Mouse (Mus musculus) ES-Bruce4 (cell line): ENCODE measurements around the gene Sept10. TPM values are rescaled to one million over a fixed set of nuclear protein-coding genes. Genes with fewer than 3 reads are reported as not detected.

ENCODE experiments used
- H3K27ac ChIP-seq: 2 replicates; pipeline ENCODE4 v1.5.1; 2012; ENCODE audit warnings: low read length, inconsistent platforms; ENCODE audit not compliant: insufficient read depth
- H3K27me3 ChIP-seq: 2 replicates; pipeline ENCODE4 v1.6.1; 2012; ENCODE audit warnings: mild to moderate bottlenecking, low read length, inconsistent platforms; ENCODE audit not compliant: control insufficient read depth, poor library complexity, insufficient read depth, severe bottlenecking
- H3K36me3 ChIP-seq: 2 replicates; pipeline ENCODE4 v1.6.1; 2012; ENCODE audit warnings: inconsistent platforms, mild to moderate bottlenecking, low read length, moderate library complexity; ENCODE audit not compliant: control insufficient read depth, poor library complexity, insufficient read depth, severe bottlenecking
- H3K4me1 ChIP-seq: one replicate; pipeline ENCODE4 v1.8.1; 2011; ENCODE audit warnings: low read length; ENCODE audit not compliant: control insufficient read depth, insufficient read depth
- H3K4me3 ChIP-seq: 2 replicates; pipeline ENCODE4 v1.5.1; 2011; ENCODE audit warnings: low read depth, mild to moderate bottlenecking, low read length
- H3K9ac ChIP-seq: 2 replicates; pipeline ENCODE4 v1.6.1; 2012; ENCODE audit warnings: low read depth, mild to moderate bottlenecking, inconsistent platforms; ENCODE audit not compliant: poor library complexity, severe bottlenecking
- H3K9me3 ChIP-seq: replicated peaks from 2 replicates; pipeline ENCODE4 v1.6.1; 2012; ENCODE audit warnings: mild to moderate bottlenecking, low read length, inconsistent platforms; ENCODE audit not compliant: control insufficient read depth, poor library complexity, insufficient read depth, severe bottlenecking
- CTCF ChIP-seq: IDR thresholded peaks from one replicate; pipeline ENCODE4 v1.8.1; 2011; ENCODE audit warnings: low read depth, low read length
- EP300 ChIP-seq: IDR thresholded peaks from 2 replicates; pipeline ENCODE4 v1.6.1; 2011; ENCODE audit warnings: low read depth, low read length; ENCODE audit not compliant: insufficient read depth
- POLR2A ChIP-seq: IDR thresholded peaks from one replicate; pipeline ENCODE4 v1.8.1; 2011; ENCODE audit warnings: low read length; ENCODE audit not compliant: insufficient read depth
- polyA plus RNA-seq: library from polyadenylated mRNA; stranded (reverse); fragments of >200 nt; gene quantifications from 2 replicates; pipeline ENCODE4 v1.2.4, GENCODE M21; 2011; ENCODE audit warnings: low read depth; ENCODE audit not compliant: missing spikeins, insufficient read depth, insufficient read length

The Sept10 gene
- polyA plus RNA-seq, result 49.5 and 53.4 TPM in 2 replicates

GRCm38 (mm10) chr10:59221473-59222270 lies at the start of gene Sept10, which contains the start of gene Sowahc:
Gene Sept10 (minus strand): TSS chr10:59221847.
Gene Sowahc (plus strand): TSS chr10:59221953.
- TF ChIP-seq POLR2A (peak; percentile 79), CTCF (no peak), EP300 (peak; percentile 53; the same call in 1 of the 2 replicates)
- Histone ChIP-seq H3K27me3 (0 out of 2 replicates have a peak, but pooled peaks cover 3% of the 10 kb centered on the region), H3K9me3 (no peaks in the 10 kb centered on the region), H3K9ac (peak within 1 kb of the TSS; percentile 79), H3K27ac (no peak within 1 kb of the TSS), H3K4me1 (no peaks in the 10 kb centered on the region), H3K4me3 (peak within 1 kb of the TSS; percentile 69), H3K36me3 (no peaks in the 10 kb centered on the region)

- H3K27ac ChIP-seq, result no peak overlapping the region
- H3K4me1 ChIP-seq, result peaks cover 8% of the 10 kb centered on the region
- H3K4me3 ChIP-seq, result no peak overlapping the region
- no peaks in the 10 kb centered on the region for H3K27me3 ChIP-seq
- no peaks in the 10 kb centered on the region for H3K36me3 ChIP-seq
- no peak overlapping the region for H3K9ac ChIP-seq
- TF ChIP-seq POLR2A (no peak), EP300 (no peak), CTCF (no peak)
- H3K9me3 ChIP-seq, result no peaks in the 10 kb centered on the region
Observed at GRCm38 (mm10) chr10:59268754-59269153, 47.1 kb upstream of the Sept10 start.

GRCm38 (mm10) chr10:59268109-59268508 lies 46.5 kb upstream of the Sept10 start:
- Histone ChIP-seq H3K9me3 (no peaks in the 10 kb centered on the region), H3K27ac (no peak overlapping the region), H3K27me3 (no peaks in the 10 kb centered on the region), H3K4me1 (peaks cover 8% of the 10 kb centered on the region), H3K4me3 (no peak overlapping the region), H3K36me3 (no peaks in the 10 kb centered on the region), H3K9ac (no peak overlapping the region)
- TF ChIP-seq POLR2A, result no peak
- TF ChIP-seq CTCF, result no peak
- TF ChIP-seq EP300, result no peak

- H3K9me3 ChIP-seq, result no peaks in the 10 kb centered on the region
- H3K9ac ChIP-seq, result no peak overlapping the region
- peaks cover 8% of the 10 kb centered on the region for H3K4me1 ChIP-seq
- no peaks in the 10 kb centered on the region for H3K27me3 ChIP-seq
- TF ChIP-seq EP300, result no peak
- no peak for TF ChIP-seq POLR2A
- TF ChIP-seq CTCF, result no peak
- H3K27ac ChIP-seq, result no peak overlapping the region
- H3K36me3 ChIP-seq, result no peaks in the 10 kb centered on the region
- H3K4me3 ChIP-seq, result no peak overlapping the region
Observed at GRCm38 (mm10) chr10:59267275-59267674, 45.6 kb upstream of the Sept10 start.

- H3K27ac ChIP-seq, result no peak overlapping the region; the same call in 1 of the 2 replicates
- TF ChIP-seq POLR2A (no peak), EP300 (no peak), CTCF (no peak)
Observed at GRCm38 (mm10) chr10:59266097-59266496, 44.5 kb upstream of the Sept10 start.

GRCm38 (mm10) chr10:59265674-59266073 lies 44.0 kb upstream of the Sept10 start:
- TF ChIP-seq EP300, result peak; percentile 85; the same call in 1 of the 2 replicates
- TF ChIP-seq CTCF, result no peak
- no peak for TF ChIP-seq POLR2A

More at GRCm38 (mm10) chr10:59266097-59266496, 44.5 kb upstream of the Sept10 start:
- H3K9ac ChIP-seq, result no peak overlapping the region
- no peaks in the 10 kb centered on the region for H3K36me3 ChIP-seq
- no peaks in the 10 kb centered on the region for H3K9me3 ChIP-seq
- H3K4me3 ChIP-seq, result no peak overlapping the region
- peaks cover 8% of the 10 kb centered on the region for H3K4me1 ChIP-seq
- no peaks in the 10 kb centered on the region for H3K27me3 ChIP-seq

More at GRCm38 (mm10) chr10:59265674-59266073, 44.0 kb upstream of the Sept10 start:
- Histone ChIP-seq H3K4me1 (peaks cover 8% of the 10 kb centered on the region), H3K4me3 (no peak overlapping the region), H3K27me3 (no peaks in the 10 kb centered on the region; the same call in 1 of the 2 replicates), H3K9ac (no peak overlapping the region), H3K36me3 (no peaks in the 10 kb centered on the region), H3K9me3 (no peaks in the 10 kb centered on the region), H3K27ac (no peak overlapping the region)
